Mouse (Mus musculus): ENCODE measurements around the gene Nup210l.

DNA sequence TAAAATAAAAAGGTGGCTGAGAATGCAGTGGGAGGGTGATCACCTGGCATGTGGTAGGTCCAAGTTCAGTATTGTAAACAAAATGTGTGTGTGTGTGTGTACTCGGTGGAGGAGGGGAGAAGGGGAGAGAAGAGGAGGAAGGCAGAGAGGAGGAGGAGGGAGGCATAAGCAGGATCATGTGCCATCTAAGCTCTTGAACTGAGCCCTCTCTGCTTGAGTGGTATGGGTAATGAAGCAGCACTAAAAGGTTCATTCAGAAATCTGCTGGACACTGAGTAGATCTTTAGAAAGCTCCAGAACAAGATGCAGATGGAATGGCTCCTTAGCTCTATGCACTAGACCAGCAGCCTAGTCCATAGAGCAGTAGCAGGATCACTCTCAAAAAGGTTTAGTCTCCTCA lies 99.0 kb downstream of the Nup210l start:
- TF ChIP-seq CTCF (IDR thresholded peaks at IDR 0.05; ENCODE audit: control insufficient read depth, insufficient read depth, insufficient read length) (no peak), CEBPB (IDR thresholded peaks at IDR 0.05; ENCODE audit: low read depth) (no peak), MAX (IDR thresholded peaks at IDR 0.05) (no peak), MYOG (IDR thresholded peaks at IDR 0.05; ENCODE audit: control insufficient read depth, extremely low read depth, insufficient read length) (no peak), FOSL1 (IDR thresholded peaks at IDR 0.05; ENCODE audit: insufficient read depth, low read length, poor library complexity, severe bottlenecking) (no peak), MYOD1 (IDR thresholded peaks at IDR 0.05; ENCODE audit: control insufficient read depth, insufficient read length, low read depth) (no peak), USF1 (IDR thresholded peaks at IDR 0.05; ENCODE audit: low read depth) (no peak)

Measured in C2C12 (cell line).